Mouse (Mus musculus) hindbrain, embryonic 11.5 days (tissue): ENCODE measurements around the gene Itpr1. TPM values are rescaled to one million over a fixed set of nuclear protein-coding genes. Genes with fewer than 3 reads are reported as not detected.

Experiments used
- ATAC-seq: fragments of 200-750 bp; cut with Nextera tagmentation; 2 replicates; pipeline ENCODE4 v1.8.0; 2017; ENCODE audit warnings: mild to moderate bottlenecking, moderate TSS enrichment, moderate library complexity; ENCODE audit not compliant: low FRiP score
- DNase-seq: peaks from one replicate; pipeline ENCODE4 v3.0.0-alpha.2; 2015; ENCODE audit warnings: low spot score
- H3K27ac ChIP-seq: fragments of 300-500 bp; sonication (generic); 2 replicates; pipeline ENCODE4 v1.5.1; 2014; ENCODE audit warnings: mild to moderate bottlenecking, low read depth, low read length
- H3K27me3 ChIP-seq: fragments of 300-500 bp; sonication (generic); 2 replicates; pipeline ENCODE4 v1.6.1; 2014; ENCODE audit warnings: mild to moderate bottlenecking, low read length, moderate library complexity, mixed read lengths; ENCODE audit not compliant: control insufficient read depth, insufficient read depth
- H3K36me3 ChIP-seq: fragments of 300-500 bp; sonication (generic); 2 replicates; pipeline ENCODE4 v1.6.1; 2014; ENCODE audit warnings: mild to moderate bottlenecking, low read length, moderate library complexity, mixed read lengths; ENCODE audit not compliant: control insufficient read depth, insufficient read depth
- H3K4me1 ChIP-seq: fragments of 300-500 bp; sonication (generic); replicated peaks from 2 replicates; pipeline ENCODE4 v1.6.1; 2014; ENCODE audit warnings: low read length, mixed read lengths; ENCODE audit not compliant: control insufficient read depth, insufficient read depth
- H3K4me2 ChIP-seq: fragments of 300-500 bp; sonication (generic); replicated peaks from 2 replicates; pipeline ENCODE4 v1.6.1; 2014; ENCODE audit warnings: mild to moderate bottlenecking, low read depth, low read length
- H3K4me3 ChIP-seq: fragments of 300-500 bp; sonication (generic); 2 replicates; pipeline ENCODE4 v1.5.1; 2014; ENCODE audit warnings: low read depth, low read length
- H3K9ac ChIP-seq: fragments of 300-500 bp; sonication (generic); 2 replicates; pipeline ENCODE4 v1.6.1; 2014; ENCODE audit warnings: low read depth, low read length
- H3K9me3 ChIP-seq: fragments of 300-500 bp; sonication (generic); 2 replicates; pipeline ENCODE4 v1.6.1; 2016; ENCODE audit warnings: low read length; ENCODE audit not compliant: control insufficient read depth
- WGBS: fragments of 180-500 bp; shearing (Covaris S2); extraction: QIAGEN DNeasy Blood & Tissue Kit; methylation state at CpG from one replicate; pipeline ENCODE4 v1.1.7; 2014; 5-methylcytosine and 5-hydroxymethylcytosine counted together
- polyA plus RNA-seq: library from polyadenylated mRNA; unstranded; fragments of >200 nt; fragmentation: Nextera tagmentation; extraction: Ambion mirVana; gene quantifications from 2 replicates; pipeline ENCODE4 v1.2.1, GENCODE M21; 2014

Gene Itpr1
- polyA plus RNA-seq, 1 experiment from 2014 or later, result 9.6 TPM

- H3K4me2 ChIP-seq, result no peak overlapping the region
- H3K4me1 ChIP-seq, result no peaks in the 10 kb centered on the region
- ATAC-seq, result no peak
- no peak overlapping the region for H3K9ac ChIP-seq
- DNase-seq, result no peak
- H3K4me3 ChIP-seq, result no peak overlapping the region
- no peaks in the 10 kb centered on the region for H3K27me3 ChIP-seq
- H3K27ac ChIP-seq, result no peak overlapping the region
- WGBS, result 89% methylated on average over 9 of the region's 9 CpGs
- H3K36me3 ChIP-seq, result no peaks in the 10 kb centered on the region
- no peaks in the 10 kb centered on the region for H3K9me3 ChIP-seq
These were observed 300.1 kb downstream of the Itpr1 start for GRCm38 (mm10) chr6:108512994-108513393.

- Histone ChIP-seq H3K27ac (no peak overlapping the region), H3K9ac (no peak overlapping the region), H3K4me1 (no peaks in the 10 kb centered on the region), H3K9me3 (no peaks in the 10 kb centered on the region), H3K27me3 (no peaks in the 10 kb centered on the region), H3K36me3 (no peaks in the 10 kb centered on the region), H3K4me2 (no peak overlapping the region), H3K4me3 (no peak overlapping the region)
- no peak for DNase-seq
- WGBS, result 79% methylated on average over 1 of the region's 1 CpGs
- ATAC-seq, result no peak
These were observed 303.4 kb downstream of the Itpr1 start for GRCm38 (mm10) chr6:108516248-108516647.

- Histone ChIP-seq H3K27me3 (no peaks in the 10 kb centered on the region), H3K9me3 (no peaks in the 10 kb centered on the region), H3K27ac (no peak overlapping the region), H3K36me3 (no peaks in the 10 kb centered on the region), H3K4me1 (no peaks in the 10 kb centered on the region), H3K4me2 (no peak overlapping the region), H3K4me3 (no peak overlapping the region), H3K9ac (no peak overlapping the region)
- DNase-seq, result no peak
- no peak for ATAC-seq
- 88% methylated on average over 12 of the region's 12 CpGs for whole genome bisulfite sequencing
These were observed 304.5 kb downstream of the Itpr1 start for GRCm38 (mm10) chr6:108517241-108517981.

- Histone ChIP-seq H3K36me3 (no peaks in the 10 kb centered on the region), H3K9me3 (no peaks in the 10 kb centered on the region), H3K4me3 (no peak overlapping the region), H3K9ac (no peak overlapping the region), H3K4me2 (no peak overlapping the region), H3K27ac (no peak overlapping the region), H3K4me1 (no peaks in the 10 kb centered on the region), H3K27me3 (no peaks in the 10 kb centered on the region)
- 96% methylated on average over 1 of the region's 1 CpGs for WGBS
- DNase-seq (no peak), ATAC-seq (no peak)
These were observed 305.1 kb downstream of the Itpr1 start for GRCm38 (mm10) chr6:108517986-108518385.

GRCm38 (mm10) chr6:108518552-108518951, 305.7 kb downstream of the Itpr1 start:
- H3K4me2 ChIP-seq, result no peak overlapping the region
- H3K36me3 ChIP-seq, result no peaks in the 10 kb centered on the region
- no peak overlapping the region for H3K27ac ChIP-seq
- H3K4me3 ChIP-seq, result no peak overlapping the region
- no peaks in the 10 kb centered on the region for H3K27me3 ChIP-seq
- H3K4me1 ChIP-seq, result no peaks in the 10 kb centered on the region
- ATAC-seq, result no peak
- no peak for DNase-seq
- no peak overlapping the region for H3K9ac ChIP-seq
- WGBS, result 85% methylated on average over 14 of the region's 14 CpGs
- no peaks in the 10 kb centered on the region for H3K9me3 ChIP-seq

GRCm38 (mm10) chr6:108519327-108519726, 306.4 kb downstream of the Itpr1 start:
- H3K9me3 ChIP-seq, result no peaks in the 10 kb centered on the region

GRCm38 (mm10) chr6:108523956-108524616, 311.2 kb downstream of the Itpr1 start:
- Histone ChIP-seq H3K9ac (no peak overlapping the region), H3K36me3 (no peaks in the 10 kb centered on the region)
- WGBS, result 91% methylated on average over 16 of the region's 16 CpGs

More at GRCm38 (mm10) chr6:108519327-108519726, 306.4 kb downstream of the Itpr1 start:
- no peak overlapping the region for H3K4me3 ChIP-seq
- WGBS, result 94% methylated on average over 9 of the region's 9 CpGs
- H3K9ac ChIP-seq, result no peak overlapping the region
- H3K27ac ChIP-seq, result no peak overlapping the region
- no peak for DNase-seq
- no peak for ATAC-seq
- no peaks in the 10 kb centered on the region for H3K27me3 ChIP-seq
- no peaks in the 10 kb centered on the region for H3K36me3 ChIP-seq
- no peak overlapping the region for H3K4me2 ChIP-seq
- no peaks in the 10 kb centered on the region for H3K4me1 ChIP-seq

GRCm38 (mm10) chr6:108524617-108525010, 311.7 kb downstream of the Itpr1 start:
- no peak overlapping the region for H3K4me3 ChIP-seq
- no peak overlapping the region for H3K4me2 ChIP-seq
- no peak for ATAC-seq
- no peaks in the 10 kb centered on the region for H3K9me3 ChIP-seq
- H3K9ac ChIP-seq, result no peak overlapping the region
- WGBS, result 94% methylated on average over 10 of the region's 10 CpGs
- no peaks in the 10 kb centered on the region for H3K36me3 ChIP-seq
- H3K27ac ChIP-seq, result no peak overlapping the region
- no peaks in the 10 kb centered on the region for H3K27me3 ChIP-seq
- H3K4me1 ChIP-seq, result no peaks in the 10 kb centered on the region
- DNase-seq, result no peak

More at GRCm38 (mm10) chr6:108523956-108524616, 311.2 kb downstream of the Itpr1 start:
- no peak overlapping the region for H3K4me3 ChIP-seq
- H3K4me2 ChIP-seq, result no peak overlapping the region
- no peaks in the 10 kb centered on the region for H3K27me3 ChIP-seq
- no peaks in the 10 kb centered on the region for H3K9me3 ChIP-seq
- no peak for DNase-seq
- no peak overlapping the region for H3K27ac ChIP-seq
- no peak for ATAC-seq
- H3K4me1 ChIP-seq, result no peaks in the 10 kb centered on the region

GRCm38 (mm10) chr6:108527560-108527959, 314.7 kb downstream of the Itpr1 start:
- DNase-seq, result no peak
- no peaks in the 10 kb centered on the region for H3K27me3 ChIP-seq

More at GRCm38 (mm10) chr6:108527560-108527959, 314.7 kb downstream of the Itpr1 start:
- H3K9me3 ChIP-seq, result no peaks in the 10 kb centered on the region
- no peak overlapping the region for H3K4me3 ChIP-seq
- H3K9ac ChIP-seq, result no peak overlapping the region
- H3K27ac ChIP-seq, result no peak overlapping the region
- H3K4me2 ChIP-seq, result no peak overlapping the region
- WGBS, result 85% methylated on average over 3 of the region's 3 CpGs
- no peaks in the 10 kb centered on the region for H3K36me3 ChIP-seq
- H3K4me1 ChIP-seq, result 0 out of 2 replicates have a peak, but pooled peaks cover 4% of the 10 kb centered on the region
- ATAC-seq, result no peak
